Mouse (Mus musculus) myocyte (in vitro differentiated cells): ENCODE data around the gene Cactin. TPM values are rescaled to one million over a fixed set of nuclear protein-coding genes. Genes with fewer than 3 reads are reported as not detected.

Experiments
- H3K27me3 ChIP-seq: one replicate; pipeline ENCODE4 v1.6.1; 2011; ENCODE audit not compliant: control insufficient read depth, insufficient read depth, insufficient read length
- H3K36me3 ChIP-seq: one replicate; pipeline ENCODE4 v1.6.1; 2011; ENCODE audit not compliant: control insufficient read depth, insufficient read depth
- H3K4me2 ChIP-seq: one replicate; pipeline ENCODE4 v1.6.1; 2011; ENCODE audit warnings: low read depth, control low read depth
- H3K4me3 ChIP-seq: one replicate; pipeline ENCODE4 v1.5.1; 2011; ENCODE audit warnings: mild to moderate bottlenecking, control low read depth, moderate library complexity
- H3K79me2 ChIP-seq: one replicate; pipeline ENCODE4 v1.6.1; 2011; ENCODE audit not compliant: control insufficient read depth, insufficient read depth
- H3ac ChIP-seq: one replicate; pipeline ENCODE4 v1.6.1; 2011; ENCODE audit not compliant: control insufficient read depth, insufficient read length
- CEBPB ChIP-seq: IDR thresholded peaks from 2 replicates; pipeline ENCODE4 v1.6.1; 2011; ENCODE audit warnings: mild to moderate bottlenecking, moderate library complexity; ENCODE audit not compliant: poor library complexity, insufficient read depth, severe bottlenecking
- E2F4 ChIP-seq: IDR thresholded peaks from one replicate; pipeline ENCODE4 v1.6.1; 2011; ENCODE audit warnings: mild to moderate bottlenecking, control low read depth, moderate library complexity; ENCODE audit not compliant: insufficient read depth
- MAX ChIP-seq: IDR thresholded peaks from one replicate; pipeline ENCODE4 v1.6.1; 2011; ENCODE audit warnings: low read depth, mild to moderate bottlenecking, control low read depth
- MYOD1 ChIP-seq, 3 experiments: IDR thresholded peaks; one replicate each; pipeline ENCODE4 v1.6.1; 2011; ENCODE audit warnings: control low read depth in 2 of 3, low read depth in 2 of 3, mild to moderate bottlenecking in 2 of 3, moderate library complexity in 1 of 3; ENCODE audit not compliant: insufficient read length in 2 of 3, control insufficient read depth in 1 of 3
- MYOG ChIP-seq, 3 experiments: IDR thresholded peaks; one replicate each; pipeline ENCODE4 v1.6.1; 2011; ENCODE audit warnings: control low read depth in 2 of 3, low read depth in 2 of 3, mild to moderate bottlenecking in 2 of 3; ENCODE audit not compliant: insufficient read length in 2 of 3, control insufficient read depth in 1 of 3, insufficient read depth in 1 of 3
- POLR2A ChIP-seq: IDR thresholded peaks from one replicate; pipeline ENCODE4 v1.6.1; 2011; ENCODE audit warnings: low read depth, mild to moderate bottlenecking, control low read depth, moderate library complexity; ENCODE audit not compliant: insufficient read length
- POLR2AphosphoS2 ChIP-seq: IDR thresholded peaks from one replicate; pipeline ENCODE4 v1.6.1; 2011; ENCODE audit warnings: low read depth, control low read depth; ENCODE audit not compliant: insufficient read length
- REST ChIP-seq: IDR thresholded peaks from one replicate; pipeline ENCODE4 v1.6.1; 2011; ENCODE audit warnings: mild to moderate bottlenecking, control low read depth, moderate library complexity; ENCODE audit not compliant: insufficient read depth, insufficient read length
- SRF ChIP-seq: IDR thresholded peaks from one replicate; pipeline ENCODE4 v1.6.1; 2011; ENCODE audit warnings: low read depth; ENCODE audit not compliant: control insufficient read depth, insufficient read length
- TCF12 ChIP-seq: IDR thresholded peaks from one replicate; pipeline ENCODE4 v1.6.1; 2011; ENCODE audit warnings: mild to moderate bottlenecking, control low read depth; ENCODE audit not compliant: poor library complexity, insufficient read depth, severe bottlenecking
- TCF3 ChIP-seq: IDR thresholded peaks from one replicate; pipeline ENCODE4 v1.6.1; 2011; ENCODE audit warnings: low read depth, control low read depth; ENCODE audit not compliant: insufficient read length
- USF1 ChIP-seq: IDR thresholded peaks from one replicate; pipeline ENCODE4 v1.6.1; 2011; ENCODE audit warnings: low read depth, mild to moderate bottlenecking, control low read depth, moderate library complexity
- polyA plus RNA-seq: library from polyadenylated mRNA; unstranded; fragments of >200 nt; fragmentation: generic; extraction: Trizol; gene quantifications from one replicate; pipeline ENCODE4 v1.2.1, GENCODE M21; 2012; ENCODE audit warnings: missing spikeins

The Cactin gene
- polyA plus RNA-seq, 1 experiment: 31.3 TPM

DNA sequence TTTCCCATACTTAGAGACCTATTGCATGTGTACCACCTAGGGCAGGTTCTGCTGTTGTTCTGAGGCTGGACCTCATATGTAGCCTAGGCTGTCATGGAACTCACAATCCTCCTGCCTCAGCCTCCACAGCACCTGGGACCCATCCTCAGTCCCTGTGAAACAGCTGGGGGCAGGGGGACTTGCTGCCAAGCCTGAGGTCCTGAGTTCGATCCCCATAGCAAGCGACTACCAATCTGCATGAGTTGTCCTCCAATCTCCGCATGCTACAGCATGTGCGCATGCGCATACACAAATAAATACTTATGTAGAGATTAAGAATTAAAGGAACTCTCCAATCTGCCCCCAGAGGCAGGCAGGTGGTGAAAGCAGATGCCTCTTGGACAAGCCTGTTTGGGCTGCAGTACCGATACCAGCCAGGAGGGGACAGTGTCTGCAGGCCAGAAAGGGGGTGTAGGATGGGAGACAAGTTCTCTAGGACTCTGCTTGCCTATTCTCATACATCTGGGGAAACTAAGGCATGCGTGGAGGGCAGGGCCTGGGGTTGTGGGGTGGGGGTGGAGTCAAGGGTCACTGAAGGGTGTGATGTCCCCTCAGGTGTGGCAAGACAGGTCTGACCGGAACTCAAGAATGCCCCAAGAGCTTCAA, 33.3 kb upstream of the Cactin start:
- H3K4me2 ChIP-seq: no peak overlapping the region
- no peak overlapping the region for H3K4me3 ChIP-seq
- no peaks in the 10 kb centered on the region for H3K36me3 ChIP-seq
- peaks cover 29% of the 10 kb centered on the region for H3K27me3 ChIP-seq
- TF ChIP-seq E2F4: no peak
- H3K79me2 ChIP-seq: no peaks in the 10 kb centered on the region
- no peak overlapping the region for H3ac ChIP-seq

DNA sequence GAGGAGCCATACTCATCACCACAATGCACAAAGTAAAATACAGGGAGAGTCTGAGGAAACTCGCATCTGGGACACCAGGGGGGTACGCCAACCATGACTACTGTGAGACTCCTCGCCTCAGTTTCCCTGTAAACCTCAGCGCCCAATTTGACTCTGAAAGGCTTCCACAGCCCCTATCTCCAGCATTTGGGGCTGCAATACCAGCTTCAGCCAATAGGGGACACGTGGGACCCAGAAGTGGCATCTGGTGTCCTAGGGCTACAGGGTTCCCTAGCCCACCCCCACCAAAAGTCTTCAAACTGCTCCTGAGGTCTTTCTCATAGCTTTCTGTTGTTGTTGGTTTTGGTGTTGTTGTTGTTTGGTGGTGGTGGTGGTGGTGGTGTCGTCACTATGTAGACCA, 32.3 kb upstream of the Cactin start:
- Histone ChIP-seq H3K79me2 (peaks cover 3% of the 10 kb centered on the region), H3K4me3 (no peak overlapping the region), H3K4me2 (no peak overlapping the region), H3K36me3 (no peaks in the 10 kb centered on the region), H3K27me3 (peaks cover 20% of the 10 kb centered on the region), H3ac (no peak overlapping the region)
- TF ChIP-seq E2F4 (no peak), POLR2A (no peak)

DNA sequence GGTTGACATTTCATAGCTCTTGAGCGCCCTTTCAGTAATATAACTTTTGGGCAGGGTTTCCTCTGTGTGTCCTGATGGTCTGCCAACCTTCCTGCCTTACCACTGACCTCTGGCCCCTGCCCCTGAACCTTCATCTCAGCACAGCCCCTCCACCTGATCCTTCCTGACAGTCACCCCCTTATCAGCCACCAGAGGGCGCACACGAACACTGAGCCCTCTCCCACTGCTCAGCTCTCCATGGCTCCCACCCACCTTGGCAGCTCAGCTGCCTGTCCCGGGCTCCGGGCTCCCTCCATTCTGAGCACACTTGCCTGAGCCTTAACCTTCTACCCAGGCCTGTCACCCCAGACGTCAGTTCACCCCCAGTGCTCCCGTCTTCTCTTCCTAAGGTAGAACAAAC, 31.6 kb upstream of the Cactin start:
- no peak overlapping the region for H3K4me2 ChIP-seq
- peaks cover 9% of the 10 kb centered on the region for H3K79me2 ChIP-seq
- no peak overlapping the region for H3K4me3 ChIP-seq
- H3ac ChIP-seq: no peak overlapping the region
- H3K27me3 ChIP-seq: peaks cover 13% of the 10 kb centered on the region
- TF ChIP-seq MYOG (IDR thresholded peaks at IDR 0.05; ENCODE audit: control insufficient read depth in 1 of 3, insufficient read depth in 1 of 3, insufficient read length in 2 of 3, low read depth in 2 of 3) (peak in 1 of 3 experiments; percentile 27), SRF (no peak)
- no peaks in the 10 kb centered on the region for H3K36me3 ChIP-seq

DNA sequence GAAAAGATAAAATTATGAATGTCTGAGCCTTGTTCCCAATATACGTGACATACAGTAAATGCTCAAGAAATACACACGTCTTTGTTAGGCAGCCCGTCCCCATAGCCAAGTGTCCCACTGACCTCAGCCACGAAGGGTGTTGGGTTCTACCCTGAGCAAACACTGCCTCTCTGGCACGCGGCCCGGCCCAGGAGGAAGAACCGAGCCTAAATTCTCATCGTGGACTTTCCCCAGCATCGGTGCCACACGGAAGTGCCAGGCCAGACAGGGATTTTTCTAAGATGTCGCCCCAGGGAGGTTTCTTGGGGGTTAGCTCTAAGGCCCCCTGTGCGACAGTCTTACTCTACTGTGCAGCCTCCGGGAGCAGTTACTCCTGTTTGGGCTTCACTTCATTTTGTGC, 31.1 kb upstream of the Cactin start:
- no peak for TF ChIP-seq TCF12
- TF ChIP-seq MAX: no peak
- no peak for TF ChIP-seq POLR2A
- TF ChIP-seq E2F4: no peak
- no peak for TF ChIP-seq POLR2AphosphoS2
- TF ChIP-seq USF1: no peak
- TF ChIP-seq TCF3: no peak
- no peak for TF ChIP-seq MYOD1 (IDR thresholded peaks at IDR 0.05; ENCODE audit: control insufficient read depth in 1 of 3, insufficient read length in 2 of 3, low read depth in 2 of 3)
- no peak for TF ChIP-seq REST
- no peak for TF ChIP-seq MYOG (IDR thresholded peaks at IDR 0.05; ENCODE audit: control insufficient read depth in 1 of 3, insufficient read depth in 1 of 3, insufficient read length in 2 of 3, low read depth in 2 of 3)
- no peak for TF ChIP-seq SRF
- no peak for TF ChIP-seq CEBPB
- Histone ChIP-seq H3ac (no peak overlapping the region), H3K4me3 (no peak overlapping the region), H3K4me2 (no peak overlapping the region), H3K79me2 (peaks cover 15% of the 10 kb centered on the region), H3K27me3 (peaks cover 8% of the 10 kb centered on the region), H3K36me3 (no peaks in the 10 kb centered on the region)

DNA sequence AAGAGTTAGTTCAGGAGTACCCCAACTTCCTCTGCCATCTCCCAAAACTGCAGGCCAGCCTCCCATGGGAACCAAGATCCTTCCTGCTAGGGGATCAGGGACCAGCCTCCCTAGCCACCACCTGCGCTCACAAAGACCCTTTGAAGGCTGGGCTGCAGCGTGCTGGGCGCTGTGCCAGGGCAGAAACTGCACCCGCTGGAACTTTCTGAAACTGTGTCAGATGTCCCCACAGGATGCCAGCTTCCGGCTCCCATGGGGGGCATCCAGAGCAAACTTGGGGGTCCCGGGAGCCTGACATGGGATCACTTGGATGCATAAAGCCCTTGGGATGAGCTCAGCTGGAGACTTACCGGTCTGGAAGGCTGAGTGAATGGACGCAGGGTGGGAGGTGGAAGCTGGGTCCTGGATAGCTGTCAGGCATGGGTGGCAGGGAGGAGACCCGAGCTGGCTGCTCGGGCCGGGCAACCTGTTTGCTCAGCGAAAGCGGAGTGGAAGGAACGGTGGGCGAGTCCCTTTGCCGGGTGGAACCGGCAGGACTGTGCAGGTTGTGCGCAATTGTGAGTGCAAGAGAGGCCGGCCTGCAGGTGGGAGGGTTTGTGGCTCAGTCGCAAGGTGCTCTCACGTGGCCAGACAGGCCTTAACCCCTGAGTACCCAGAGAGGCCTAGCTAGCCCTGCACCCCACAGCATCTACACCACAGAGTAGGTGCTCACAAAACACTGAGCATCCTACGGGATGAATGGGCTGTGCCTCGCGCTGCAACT, 30.0 kb upstream of the Cactin start:
- Histone ChIP-seq H3K36me3 (no peaks in the 10 kb centered on the region), H3ac (no peak overlapping the region), H3K27me3 (no peaks in the 10 kb centered on the region), H3K4me2 (no peak overlapping the region), H3K79me2 (peaks cover 23% of the 10 kb centered on the region), H3K4me3 (no peak overlapping the region)
- TF ChIP-seq TCF12 (no peak), USF1 (no peak), POLR2AphosphoS2 (no peak), MYOD1 (IDR thresholded peaks at IDR 0.05; ENCODE audit: control insufficient read depth in 1 of 3, insufficient read length in 2 of 3, low read depth in 2 of 3) (no peak), POLR2A (no peak), CEBPB (no peak), MAX (no peak), E2F4 (no peak), REST (no peak), MYOG (IDR thresholded peaks at IDR 0.05; ENCODE audit: control insufficient read depth in 1 of 3, insufficient read depth in 1 of 3, insufficient read length in 2 of 3, low read depth in 2 of 3) (no peak), SRF (no peak), TCF3 (no peak)
